Mouse (Mus musculus) right cerebral cortex, adult 2 months (tissue): Measurements from ENCODE around the gene Grik4.

Source experiments
- DNase-seq, 2 experiments: peaks; one replicate each; pipeline ENCODE4 v3.0.0; 2021 to 2022; ENCODE audit warnings: low spot score in 2 of 2

Gene Grik4

GRCm38 (mm10) chr9:42943781-42944535 is at the start of gene Grik4:
Grik4 (minus strand) TSS chr9:42944493.
- DNase-seq, result peak; percentile 21 to 31

GRCm38 (mm10) chr9:42993659-42994058 is 49.4 kb upstream of the Grik4 start:
- DNase-seq, result no peak

GRCm38 (mm10) chr9:42987988-42988387 is 43.7 kb upstream of the Grik4 start:
- peak; percentile 42 to 48 for DNase-seq

- no peak for DNase-seq
Observed at GRCm38 (mm10) chr9:42968894-42969521, 24.7 kb upstream of the Grik4 start.

GRCm38 (mm10) chr9:42967731-42968130 is 23.4 kb upstream of the Grik4 start:
- no peak for DNase-seq

GRCm38 (mm10) chr9:42964809-42965208 is 20.5 kb upstream of the Grik4 start:
- peak; percentile 20 to 42 for DNase-seq

GRCm38 (mm10) chr9:42964366-42964765 is 20.1 kb upstream of the Grik4 start:
- peak; percentile 48 to 66 for DNase-seq

- DNase-seq, result no peak
Observed at GRCm38 (mm10) chr9:42962506-42962905, 18.2 kb upstream of the Grik4 start.

- no peak for DNase-seq
Observed at GRCm38 (mm10) chr9:42958401-42958800, 14.1 kb upstream of the Grik4 start.

- no peak for DNase-seq
Observed at GRCm38 (mm10) chr9:42948381-42948780, 4.1 kb upstream of the Grik4 start.

- DNase-seq, result no peak
Observed at GRCm38 (mm10) chr9:42945174-42945573, 881 bp upstream of the Grik4 start.

GRCm38 (mm10) chr9:42944536-42945006 is 278 bp upstream of the Grik4 start:
- peak; percentile 87 to 91 for DNase-seq

- DNase-seq, result peak; percentile 31 to 52
Observed at GRCm38 (mm10) chr9:42943057-42943529, 1.2 kb downstream of the Grik4 start.

- DNase-seq, result no peak
Observed at GRCm38 (mm10) chr9:42942148-42942547, 2.1 kb downstream of the Grik4 start.

- DNase-seq, result no peak
Observed at GRCm38 (mm10) chr9:42932146-42932545, 12.1 kb downstream of the Grik4 start.

- no peak for DNase-seq
Observed at GRCm38 (mm10) chr9:42927498-42927897, 16.8 kb downstream of the Grik4 start.

GRCm38 (mm10) chr9:42926564-42926963 is 17.7 kb downstream of the Grik4 start:
- DNase-seq, result no peak

GRCm38 (mm10) chr9:42921830-42922229 is 22.5 kb downstream of the Grik4 start:
- DNase-seq, result no peak

- DNase-seq, result no peak
Observed at GRCm38 (mm10) chr9:42920190-42920589, 24.1 kb downstream of the Grik4 start.

- peak; percentile 69 to 78 for DNase-seq
Observed at GRCm38 (mm10) chr9:42917911-42918310, 26.4 kb downstream of the Grik4 start.

GRCm38 (mm10) chr9:42913201-42913600 is 31.1 kb downstream of the Grik4 start:
- no peak for DNase-seq

- DNase-seq, result no peak
Observed at GRCm38 (mm10) chr9:42908657-42909313, 35.5 kb downstream of the Grik4 start.
